Mouse (Mus musculus): Measurements from ENCODE around the gene Tmem251. TPM values are rescaled to one million over a fixed set of nuclear protein-coding genes. Genes with fewer than 3 reads are reported as not detected.

The Tmem251 gene
- polyA plus RNA-seq, 1 experiment from 2014 or later, result 11.5 TPM

DNA sequence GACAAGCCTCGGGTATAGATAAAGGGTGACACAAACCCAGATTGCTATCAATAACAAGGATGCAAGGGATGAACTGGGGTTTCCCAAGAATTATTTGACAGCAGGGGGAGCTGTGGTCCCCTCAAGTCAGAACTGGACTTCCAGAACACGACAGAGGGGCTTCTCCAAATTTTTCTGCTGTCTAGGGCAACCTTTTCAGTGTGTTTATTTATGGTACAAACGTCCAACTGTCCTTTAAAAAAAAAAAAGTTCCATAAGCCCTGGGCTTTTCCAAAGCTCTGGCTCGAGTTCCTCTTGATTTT, 40.5 kb upstream of the Tmem251 start:
- no peak for ATAC-seq (ENCODE audit: insufficient number of reproducible peaks, insufficient read depth, low FRiP score, low TSS enrichment, low read depth)
- no peak overlapping the region; the same call in 1 of the 2 replicates for H3K9ac ChIP-seq (replicated peaks)
- no peaks in the 10 kb centered on the region for H3K9me3 ChIP-seq
- 0 out of 2 replicates have a peak overlapping the region, but pooled peaks have one; percentile 50 for H3K27ac ChIP-seq
- H3K27me3 ChIP-seq, result peaks cover 9% of the 10 kb centered on the region
- WGBS, result 11% methylated on average over 4 of the region's 4 CpGs
- H3K36me3 ChIP-seq, result no peaks in the 10 kb centered on the region
- peaks cover 57% of the 10 kb centered on the region for H3K4me1 ChIP-seq (replicated peaks)
- H3K4me3 ChIP-seq (replicated peaks), result peak overlapping the region; percentile 76
- H3K4me2 ChIP-seq, result peak overlapping the region; percentile 95

DNA sequence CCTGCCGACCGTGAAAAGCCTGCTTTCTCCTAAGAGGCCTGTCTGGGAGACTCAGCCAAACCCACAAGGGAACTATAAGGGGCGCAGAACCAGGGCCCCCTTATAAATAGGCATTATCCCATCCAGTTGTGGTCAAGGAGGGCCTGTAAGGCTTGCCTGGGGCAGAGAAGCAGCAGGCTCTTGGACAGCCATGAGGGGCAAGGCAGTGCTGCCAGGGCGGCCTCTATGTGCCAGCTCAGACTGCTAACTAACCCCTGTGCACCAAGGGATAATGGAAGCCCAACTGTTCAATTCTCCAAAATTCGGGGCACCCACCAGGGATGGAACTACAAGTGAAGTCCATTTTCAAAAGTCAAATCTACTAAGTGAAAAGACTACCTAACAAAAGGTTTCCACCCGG, 40.1 kb upstream of the Tmem251 start:
- no peaks in the 10 kb centered on the region for H3K36me3 ChIP-seq
- WGBS, result 41% methylated on average over 6 of the region's 6 CpGs
- H3K27ac ChIP-seq, result 0 out of 2 replicates have a peak overlapping the region, but pooled peaks have one; percentile 1
- peaks cover 9% of the 10 kb centered on the region for H3K27me3 ChIP-seq
- H3K4me3 ChIP-seq (replicated peaks), result peak overlapping the region; percentile 76
- peaks cover 53% of the 10 kb centered on the region for H3K4me1 ChIP-seq (replicated peaks)
- peak overlapping the region; percentile 95 for H3K4me2 ChIP-seq
- H3K9ac ChIP-seq (replicated peaks), result 0 out of 2 replicates have a peak overlapping the region, but pooled peaks have one; percentile 13
- no peak for ATAC-seq (ENCODE audit: insufficient number of reproducible peaks, insufficient read depth, low FRiP score, low TSS enrichment, low read depth)
- no peaks in the 10 kb centered on the region for H3K9me3 ChIP-seq

DNA sequence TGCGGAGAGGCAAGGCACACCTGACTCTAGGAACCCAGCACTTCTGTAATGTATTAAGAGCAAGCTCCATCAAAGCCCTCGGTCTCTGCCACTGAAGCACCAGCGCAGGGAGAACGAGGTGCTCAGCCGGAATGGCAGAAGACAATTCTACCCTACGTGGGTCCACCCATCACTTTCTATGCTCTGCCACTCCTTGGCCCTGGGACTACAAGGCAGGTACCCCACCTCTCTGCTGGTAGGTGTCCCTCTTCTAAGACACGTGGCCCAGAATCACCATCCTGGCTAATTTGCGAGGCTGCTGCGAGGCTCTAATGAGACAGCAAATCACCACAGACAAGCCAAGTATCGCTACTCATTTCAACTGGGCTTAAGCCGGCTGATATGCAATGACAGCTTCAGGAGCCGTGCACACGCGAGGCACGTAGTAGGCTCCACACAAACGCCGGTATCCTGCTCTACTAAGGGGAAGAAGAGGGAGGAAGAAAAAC, 39.6 kb upstream of the Tmem251 start:
- H3K9me3 ChIP-seq, result no peaks in the 10 kb centered on the region
- 3% methylated on average over 17 of the region's 17 CpGs for whole genome bisulfite sequencing
- peak overlapping the region; percentile 95 for H3K4me2 ChIP-seq
- H3K36me3 ChIP-seq, result no peaks in the 10 kb centered on the region
- peak overlapping the region; percentile 78 for H3K9ac ChIP-seq (replicated peaks)
- peaks cover 48% of the 10 kb centered on the region for H3K4me1 ChIP-seq (replicated peaks)
- H3K27ac ChIP-seq, result no peak overlapping the region
- H3K4me3 ChIP-seq (replicated peaks), result peak overlapping the region; percentile 76
- ATAC-seq (ENCODE audit: insufficient number of reproducible peaks, insufficient read depth, low FRiP score, low TSS enrichment, low read depth), result peak; percentile 7; the same call in 1 of the 2 replicates
- H3K27me3 ChIP-seq, result peaks cover 9% of the 10 kb centered on the region

DNA sequence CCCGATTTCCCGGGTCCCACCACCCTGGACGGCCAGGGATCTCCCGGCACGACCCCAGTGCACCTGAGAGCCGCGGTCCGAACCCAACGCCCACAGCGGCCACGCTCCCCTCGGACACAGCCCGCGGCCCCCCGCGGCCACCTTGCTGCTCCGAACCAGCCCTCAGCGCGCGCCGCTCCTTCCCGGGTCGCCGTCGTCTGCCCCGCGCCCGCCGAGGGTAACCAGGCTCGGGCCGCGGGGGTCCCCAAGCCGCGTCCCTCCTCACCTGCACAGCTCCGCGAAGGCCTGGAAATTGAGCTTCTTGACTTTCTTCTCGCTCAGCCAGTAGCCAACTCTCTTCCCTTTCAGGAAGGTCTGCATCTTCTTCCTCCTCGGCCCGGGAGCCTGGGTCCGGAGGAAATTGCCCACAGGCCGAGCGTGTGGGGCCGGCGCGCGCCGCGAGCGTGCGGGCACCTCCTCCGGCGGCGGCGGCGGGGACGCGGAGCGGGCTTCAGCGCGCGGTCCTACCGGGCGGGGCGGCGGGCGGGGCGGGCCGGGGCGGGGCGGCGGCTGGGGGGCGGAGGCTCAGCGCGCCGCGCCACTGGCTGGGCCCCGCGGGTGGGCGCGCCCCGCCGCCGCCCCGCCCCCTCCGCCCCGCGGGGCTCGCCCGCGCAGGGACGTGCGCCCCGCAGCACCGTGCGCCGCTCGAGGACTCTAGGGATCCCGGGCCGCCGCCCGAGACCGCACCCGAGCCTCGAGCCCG, 38.9 kb upstream of the Tmem251 start, which contains the start of gene Itpk1:
Itpk1 (minus strand) TSS at position 474 of the 742 bp plus-strand sequence.
- Histone ChIP-seq H3K27me3 (peaks cover 9% of the 10 kb centered on the region), H3K9ac (replicated peaks) (peak within 1 kb of the TSS; percentile 84), H3K9me3 (no peaks in the 10 kb centered on the region), H3K36me3 (no peaks in the 10 kb centered on the region), H3K4me1 (replicated peaks) (peaks cover 41% of the 10 kb centered on the region), H3K27ac (peak within 1 kb of the TSS; percentile 83), H3K4me2 (peak within 1 kb of the TSS; percentile 95), H3K4me3 (replicated peaks) (peak within 1 kb of the TSS; percentile 76)
- ATAC-seq (ENCODE audit: insufficient number of reproducible peaks, insufficient read depth, low FRiP score, low TSS enrichment, low read depth), result peak; percentile 80
- under 1% methylated on average over 75 of the region's 105 CpGs for WGBS

DNA sequence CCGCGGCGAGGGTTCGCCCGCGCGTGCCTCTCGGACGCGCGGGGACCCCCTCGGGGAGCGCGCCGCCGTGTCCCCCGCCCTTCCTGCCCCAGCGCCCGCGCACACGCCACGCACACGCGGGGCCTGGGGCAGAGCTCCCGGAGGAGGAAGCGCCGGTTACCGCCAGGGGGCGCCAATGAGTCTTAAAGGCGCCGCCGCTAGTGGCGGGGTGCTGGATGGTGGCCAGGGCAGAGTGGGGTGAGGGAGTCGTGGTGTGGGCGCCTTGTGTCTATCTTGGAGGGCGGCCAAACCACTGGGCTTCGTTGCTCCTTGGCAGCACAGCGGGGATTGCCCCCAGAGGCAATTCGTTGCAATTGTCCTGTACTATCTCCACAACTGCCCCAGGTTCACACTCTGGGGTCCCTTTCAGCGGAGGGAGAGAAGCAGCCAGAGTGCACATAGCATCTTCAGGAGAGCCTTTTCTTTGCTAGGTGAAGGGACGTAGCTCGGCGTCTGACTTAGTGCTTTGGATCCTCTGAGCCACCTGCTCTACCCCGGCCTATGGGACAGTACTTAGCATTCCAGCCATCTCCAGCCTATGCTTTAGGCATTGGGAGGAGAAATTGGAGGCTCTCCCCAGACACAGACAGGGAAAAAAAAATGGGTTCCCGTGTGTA, 38.2 kb upstream of the Tmem251 start:
- WGBS, result 3% methylated on average over 45 of the region's 45 CpGs
- Histone ChIP-seq H3K4me2 (peak overlapping the region; percentile 95), H3K36me3 (no peaks in the 10 kb centered on the region), H3K4me3 (replicated peaks) (peak overlapping the region; percentile 76), H3K27me3 (peaks cover 9% of the 10 kb centered on the region), H3K4me1 (replicated peaks) (peaks cover 42% of the 10 kb centered on the region), H3K9ac (replicated peaks) (peak overlapping the region; percentile 84), H3K9me3 (no peaks in the 10 kb centered on the region), H3K27ac (peak overlapping the region; percentile 83)
- ATAC-seq (ENCODE audit: insufficient number of reproducible peaks, insufficient read depth, low FRiP score, low TSS enrichment, low read depth), result peak; percentile 77

DNA sequence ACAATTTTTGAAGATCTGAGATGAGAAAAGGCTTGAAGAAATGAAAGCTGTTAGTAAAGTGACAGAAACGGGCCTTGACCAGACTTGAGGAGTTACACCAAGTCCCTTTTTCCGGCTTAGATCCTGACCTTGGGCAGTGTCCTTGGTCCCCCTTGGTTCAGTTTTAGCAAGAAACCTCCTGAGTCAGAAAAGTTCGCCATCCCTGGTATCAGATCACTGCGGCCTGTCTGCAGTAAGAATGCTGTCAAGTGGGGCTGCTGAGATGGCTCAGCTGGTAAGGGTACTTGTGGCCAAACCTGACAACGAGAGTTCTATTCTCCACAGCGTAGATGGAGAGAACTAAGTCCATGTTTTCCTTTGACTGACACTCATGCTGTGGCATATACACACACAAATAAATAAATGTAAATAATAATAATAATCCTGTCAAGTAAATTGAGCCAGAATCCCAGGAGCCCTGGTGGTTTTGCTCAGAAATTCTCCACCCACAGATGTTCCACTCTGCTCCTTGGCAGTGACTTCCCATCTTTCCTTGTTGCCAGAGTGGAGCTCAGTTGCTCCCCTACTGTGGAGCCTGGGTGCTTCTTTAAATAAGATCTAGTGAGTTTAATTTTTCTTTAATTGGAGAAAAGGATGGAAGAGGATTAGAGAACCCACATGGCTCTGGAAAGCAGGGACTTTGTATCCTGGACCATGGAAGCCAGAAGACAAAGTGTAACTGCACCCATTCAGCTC, 37.5 kb upstream of the Tmem251 start:
- WGBS, result 83% methylated on average over 6 of the region's 6 CpGs
- peak overlapping the region; percentile 95 for H3K4me2 ChIP-seq
- ATAC-seq (ENCODE audit: insufficient number of reproducible peaks, insufficient read depth, low FRiP score, low TSS enrichment, low read depth), result no peak
- H3K4me1 ChIP-seq (replicated peaks), result peaks cover 45% of the 10 kb centered on the region
- H3K27ac ChIP-seq, result no peak overlapping the region
- H3K9me3 ChIP-seq, result no peaks in the 10 kb centered on the region
- H3K27me3 ChIP-seq, result peaks cover 9% of the 10 kb centered on the region
- H3K9ac ChIP-seq (replicated peaks), result no peak overlapping the region
- H3K36me3 ChIP-seq, result no peaks in the 10 kb centered on the region
- H3K4me3 ChIP-seq (replicated peaks), result no peak overlapping the region

DNA sequence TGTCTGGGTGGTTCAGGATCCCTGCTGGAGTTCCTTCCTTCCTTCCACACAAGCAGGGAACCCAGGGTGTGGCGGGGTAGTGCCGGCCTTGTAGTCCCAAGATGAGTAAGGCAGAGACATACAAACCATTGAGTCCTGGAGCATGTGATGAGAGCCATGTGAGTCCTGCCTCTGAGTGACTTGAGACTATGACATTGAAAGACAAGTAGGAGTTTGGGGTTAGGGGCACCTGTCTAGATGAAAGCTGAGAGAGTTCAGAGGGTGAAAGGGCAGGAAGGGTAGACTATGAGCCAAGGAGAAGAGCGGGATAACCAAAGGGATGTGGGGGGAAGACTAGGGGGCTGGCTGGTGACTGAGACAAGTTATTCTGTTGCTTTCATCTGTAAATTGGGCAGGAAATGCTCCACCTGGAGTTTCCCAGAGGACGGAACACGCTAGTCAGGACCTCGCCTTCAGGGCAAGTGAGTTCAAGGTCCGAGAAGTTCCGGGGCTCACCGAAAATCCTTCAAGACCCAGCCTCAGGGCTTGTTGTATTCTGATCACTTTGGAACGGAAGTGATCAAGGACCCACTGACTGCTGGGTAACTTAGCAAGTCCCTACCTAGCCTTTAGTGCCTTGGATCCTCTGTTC, 36.6 kb upstream of the Tmem251 start:
- Histone ChIP-seq H3K27ac (no peak overlapping the region), H3K27me3 (peaks cover 9% of the 10 kb centered on the region), H3K4me3 (replicated peaks) (no peak overlapping the region), H3K9me3 (no peaks in the 10 kb centered on the region), H3K4me1 (replicated peaks) (peaks cover 45% of the 10 kb centered on the region), H3K36me3 (no peaks in the 10 kb centered on the region), H3K9ac (replicated peaks) (no peak overlapping the region), H3K4me2 (no peak overlapping the region)
- ATAC-seq (ENCODE audit: insufficient number of reproducible peaks, insufficient read depth, low FRiP score, low TSS enrichment, low read depth), result no peak
- WGBS, result 79% methylated on average over 10 of the region's 10 CpGs

DNA sequence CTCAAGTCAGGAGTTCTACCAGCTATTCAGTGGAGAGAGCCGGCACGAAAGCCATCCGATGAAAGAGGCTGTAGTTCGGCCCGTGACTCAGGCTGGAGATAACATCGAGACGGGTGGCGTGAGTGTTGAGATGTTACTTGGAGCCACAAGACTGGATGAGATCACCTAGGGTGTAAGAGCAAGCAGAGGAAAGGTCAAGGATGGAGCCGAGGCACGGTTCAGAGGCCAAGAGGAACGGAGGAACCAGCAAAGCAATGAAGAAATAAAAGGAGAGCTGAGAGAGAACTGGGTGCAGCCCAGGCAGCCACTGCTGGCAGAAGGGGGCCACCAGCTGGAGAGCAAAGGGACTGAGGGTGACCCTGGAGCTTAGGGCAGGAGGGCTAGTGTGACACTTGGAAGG, 35.3 kb upstream of the Tmem251 start:
- H3K4me2 ChIP-seq, result no peak overlapping the region
- peaks cover 40% of the 10 kb centered on the region for H3K4me1 ChIP-seq (replicated peaks)
- peaks cover 8% of the 10 kb centered on the region for H3K27me3 ChIP-seq
- ATAC-seq (ENCODE audit: insufficient number of reproducible peaks, insufficient read depth, low FRiP score, low TSS enrichment, low read depth), result no peak
- H3K27ac ChIP-seq, result no peak overlapping the region
- H3K36me3 ChIP-seq, result no peaks in the 10 kb centered on the region
- H3K4me3 ChIP-seq (replicated peaks), result no peak overlapping the region
- WGBS, result 81% methylated on average over 11 of the region's 11 CpGs
- no peak overlapping the region for H3K9ac ChIP-seq (replicated peaks)
- no peaks in the 10 kb centered on the region for H3K9me3 ChIP-seq

DNA sequence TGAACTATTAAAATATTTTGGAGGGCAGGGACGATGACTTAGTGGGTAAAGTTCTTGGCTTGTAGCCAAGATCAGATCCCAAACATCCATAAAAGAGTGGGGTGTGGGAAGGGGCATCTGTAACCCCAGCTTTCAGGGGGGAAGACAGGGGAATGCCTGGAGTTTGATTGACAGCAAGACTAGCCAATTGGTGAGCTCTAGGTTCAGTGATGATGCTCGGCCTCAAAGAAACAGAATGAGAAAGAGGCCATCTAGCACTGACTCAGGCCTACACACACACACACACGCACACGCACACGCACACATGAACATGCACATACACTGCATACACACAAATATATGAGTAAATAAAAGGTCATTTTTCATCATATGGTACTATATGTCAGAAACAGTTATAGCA, 33.7 kb upstream of the Tmem251 start:
- no peak overlapping the region for H3K27ac ChIP-seq
- H3K4me3 ChIP-seq (replicated peaks), result no peak overlapping the region
- H3K4me1 ChIP-seq (replicated peaks), result peaks cover 37% of the 10 kb centered on the region
- H3K9me3 ChIP-seq, result no peaks in the 10 kb centered on the region
- no peaks in the 10 kb centered on the region; the same call in 1 of the 2 replicates for H3K27me3 ChIP-seq
- no peaks in the 10 kb centered on the region for H3K36me3 ChIP-seq
- no peak overlapping the region for H3K9ac ChIP-seq (replicated peaks)
- no peak overlapping the region for H3K4me2 ChIP-seq
- 77% methylated on average over 5 of the region's 5 CpGs for WGBS
- ATAC-seq (ENCODE audit: insufficient number of reproducible peaks, insufficient read depth, low FRiP score, low TSS enrichment, low read depth), result no peak

DNA sequence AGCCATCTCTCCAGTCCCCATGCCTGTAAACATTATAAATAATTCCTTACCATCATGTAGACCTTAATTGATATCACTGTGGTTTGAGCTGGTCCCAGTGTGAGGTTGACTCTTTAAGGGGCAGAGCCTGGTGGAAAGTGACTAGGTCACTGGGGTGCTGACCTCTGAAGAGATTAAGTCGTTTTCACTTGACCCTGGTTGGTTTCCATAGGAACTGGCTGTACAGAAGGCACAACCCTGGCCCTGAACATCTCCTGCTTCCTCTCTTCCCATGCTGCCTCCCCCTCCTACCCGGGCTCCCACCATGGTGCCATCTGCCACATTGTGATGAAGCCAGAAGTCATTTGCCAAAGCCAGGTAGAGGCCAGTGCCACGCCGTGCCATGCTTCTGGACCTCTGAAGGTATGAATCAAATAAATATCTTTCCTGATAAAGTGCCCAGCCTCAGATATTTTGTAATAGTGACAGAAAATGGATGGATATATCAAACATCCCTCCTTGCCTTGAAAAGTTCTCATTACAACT, 32.6 kb upstream of the Tmem251 start:
- Histone ChIP-seq H3K27me3 (no peaks in the 10 kb centered on the region; the same call in 1 of the 2 replicates), H3K36me3 (no peaks in the 10 kb centered on the region), H3K9ac (replicated peaks) (no peak overlapping the region), H3K9me3 (no peaks in the 10 kb centered on the region), H3K4me2 (no peak overlapping the region), H3K27ac (no peak overlapping the region), H3K4me1 (replicated peaks) (peaks cover 30% of the 10 kb centered on the region), H3K4me3 (replicated peaks) (no peak overlapping the region)
- WGBS, result 51% methylated on average over 4 of the region's 4 CpGs
- ATAC-seq (ENCODE audit: insufficient number of reproducible peaks, insufficient read depth, low FRiP score, low TSS enrichment, low read depth), result no peak

Data from limb, embryonic 12.5 days (tissue).